Mouse (Mus musculus) embryonic fibroblast, embryonic 13.5 days (primary cell): ENCODE results near the gene Atp1b2.

Source experiments
- CTCF ChIP-seq: IDR thresholded peaks from 2 replicates; pipeline ENCODE4 v1.5.1; 2011; ENCODE audit warnings: mild to moderate bottlenecking, control low read depth, low read length, moderate library complexity, borderline replicate concordance; ENCODE audit not compliant: insufficient read depth
- POLR2A ChIP-seq: IDR thresholded peaks from 2 replicates; pipeline ENCODE4 v1.6.1; 2011; ENCODE audit warnings: low read depth, mild to moderate bottlenecking, control low read depth, low read length, moderate library complexity

DNA sequence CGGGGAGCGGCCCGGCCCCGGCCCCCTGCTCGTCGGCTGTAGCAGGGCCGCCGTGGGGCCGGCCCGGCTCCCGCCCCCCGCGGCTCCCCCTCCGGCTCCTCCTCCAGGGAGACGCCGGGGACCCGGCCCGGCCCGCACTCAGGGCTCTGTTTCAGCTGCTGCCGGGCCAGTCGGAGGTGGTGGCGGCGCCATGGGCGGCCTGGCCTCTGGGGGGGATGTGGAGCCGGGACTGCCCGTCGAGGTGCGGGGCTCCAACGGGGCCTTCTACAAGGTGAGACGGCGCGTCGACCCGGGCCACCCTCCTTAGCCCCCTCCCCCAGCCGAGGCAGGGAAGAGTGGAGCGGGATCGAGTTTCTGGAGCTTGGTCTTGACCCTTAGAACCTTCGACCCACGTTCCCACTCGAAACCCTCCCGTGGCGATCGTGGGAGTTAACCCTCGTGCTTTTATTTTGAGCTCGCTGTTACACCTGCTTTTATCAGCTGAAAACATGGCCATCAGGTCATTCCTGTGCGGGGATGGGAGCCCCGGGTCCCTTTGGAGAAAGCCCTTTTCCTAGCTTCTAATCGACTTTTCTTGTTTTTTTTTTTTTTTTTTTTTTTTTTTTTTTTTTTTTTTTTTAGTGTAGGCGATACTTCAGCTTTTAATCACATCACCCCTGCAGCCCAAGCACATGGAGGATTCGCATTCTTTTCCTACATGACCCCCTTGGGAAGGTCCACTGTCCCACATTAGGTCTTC lies 27.6 kb upstream of the Atp1b2 start:
- no peak for TF ChIP-seq CTCF
- no peak for TF ChIP-seq POLR2A
